Mouse (Mus musculus) naive thymus-derived CD4-positive, alpha-beta T cell, adult 2 months (primary cell): Measurements from ENCODE around the gene Slc38a3.

Experiments
- DNase-seq: peaks from one replicate; pipeline ENCODE4 v3.0.0-alpha.2; 2011; ENCODE audit warnings: low read depth

Slc38a3 gene

DNA sequence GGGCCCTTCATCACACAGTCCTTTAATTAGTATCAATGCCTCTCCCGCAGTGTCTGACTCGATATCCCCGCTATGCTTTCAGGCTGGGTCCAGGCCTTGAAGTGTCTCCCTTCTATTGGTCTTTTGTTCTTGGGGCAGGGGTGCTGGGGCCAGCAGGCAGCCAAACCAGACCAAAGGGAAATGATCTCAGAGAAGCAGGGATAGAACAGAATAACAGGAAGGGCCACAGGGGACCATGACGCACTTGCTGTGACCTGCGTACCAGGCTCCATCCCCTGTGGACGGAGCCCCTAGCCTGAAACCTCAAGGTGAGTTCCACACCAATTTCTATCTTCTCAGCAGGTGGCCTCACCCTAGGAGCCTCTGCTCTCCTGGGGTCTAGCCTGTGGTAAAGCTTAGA is 51.2 kb downstream of the Slc38a3 start:
- no peak for DNase-seq

DNA sequence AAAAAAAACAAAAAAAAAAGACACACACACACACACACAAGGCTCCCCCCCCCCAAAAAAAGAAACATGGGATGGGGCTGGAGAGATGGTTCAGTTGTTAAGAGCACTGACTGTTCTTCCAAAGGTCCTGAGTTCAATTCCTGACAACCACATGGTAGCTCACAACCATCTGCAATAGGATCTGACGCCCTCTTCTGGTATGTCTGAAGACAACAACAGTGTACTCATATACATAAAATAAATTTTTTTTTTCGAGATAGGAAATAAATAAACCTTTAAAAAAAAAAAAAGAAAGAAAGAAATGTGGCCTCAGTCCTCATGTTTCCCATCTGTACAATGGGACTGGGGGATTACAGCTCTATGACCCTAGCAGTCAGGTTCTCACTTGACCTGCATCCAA is 51.9 kb downstream of the Slc38a3 start:
- DNase-seq, result no peak

DNA sequence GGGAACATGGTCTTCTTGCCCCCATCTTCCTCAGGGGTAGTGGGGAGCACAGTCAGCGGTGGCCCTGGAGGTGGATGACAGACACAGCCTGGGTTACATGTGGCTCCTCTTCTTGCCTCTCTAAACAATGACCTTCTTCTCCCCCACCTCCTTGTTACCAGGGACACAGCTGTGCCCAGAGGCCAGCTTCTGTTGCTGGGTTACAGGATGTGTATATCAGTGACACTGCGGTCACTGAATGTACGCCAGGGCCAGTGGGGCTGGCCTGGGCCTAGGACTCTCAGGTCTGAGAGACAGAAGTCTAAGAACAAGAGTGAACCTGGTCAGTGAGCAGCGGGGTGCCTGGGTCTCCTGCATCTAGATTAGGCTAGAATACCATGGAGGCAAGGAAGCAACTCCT is 54.3 kb downstream of the Slc38a3 start:
- DNase-seq, result no peak

DNA sequence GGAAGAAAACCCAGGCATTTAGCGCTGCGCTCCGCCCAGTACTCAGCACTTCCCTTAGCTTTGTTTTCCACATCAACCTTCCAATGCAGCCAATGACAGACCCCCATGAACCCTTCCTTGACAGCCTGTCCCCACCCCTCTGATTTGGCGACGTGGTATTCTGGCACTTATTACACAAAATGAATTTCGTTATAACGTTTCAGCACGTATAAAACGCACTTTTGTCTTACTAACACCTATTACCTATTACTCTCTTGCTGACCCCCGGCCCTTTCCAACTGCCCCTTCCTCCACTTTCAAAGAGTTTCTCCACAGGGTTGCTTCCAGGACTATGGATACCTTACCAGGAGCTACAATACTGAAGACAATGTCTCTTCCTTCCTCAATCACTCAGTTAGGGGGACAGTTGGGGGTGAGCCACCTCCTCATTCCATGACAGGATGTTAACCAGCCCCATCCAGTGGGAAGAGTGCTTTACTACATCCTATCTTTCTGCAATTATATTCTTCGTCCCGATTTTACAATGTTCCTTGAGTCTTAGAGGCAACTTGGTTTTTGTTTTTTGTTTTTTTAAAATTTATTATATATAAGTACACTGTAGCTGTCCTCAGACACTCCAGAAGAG is 56.3 kb downstream of the Slc38a3 start:
- no peak for DNase-seq

DNA sequence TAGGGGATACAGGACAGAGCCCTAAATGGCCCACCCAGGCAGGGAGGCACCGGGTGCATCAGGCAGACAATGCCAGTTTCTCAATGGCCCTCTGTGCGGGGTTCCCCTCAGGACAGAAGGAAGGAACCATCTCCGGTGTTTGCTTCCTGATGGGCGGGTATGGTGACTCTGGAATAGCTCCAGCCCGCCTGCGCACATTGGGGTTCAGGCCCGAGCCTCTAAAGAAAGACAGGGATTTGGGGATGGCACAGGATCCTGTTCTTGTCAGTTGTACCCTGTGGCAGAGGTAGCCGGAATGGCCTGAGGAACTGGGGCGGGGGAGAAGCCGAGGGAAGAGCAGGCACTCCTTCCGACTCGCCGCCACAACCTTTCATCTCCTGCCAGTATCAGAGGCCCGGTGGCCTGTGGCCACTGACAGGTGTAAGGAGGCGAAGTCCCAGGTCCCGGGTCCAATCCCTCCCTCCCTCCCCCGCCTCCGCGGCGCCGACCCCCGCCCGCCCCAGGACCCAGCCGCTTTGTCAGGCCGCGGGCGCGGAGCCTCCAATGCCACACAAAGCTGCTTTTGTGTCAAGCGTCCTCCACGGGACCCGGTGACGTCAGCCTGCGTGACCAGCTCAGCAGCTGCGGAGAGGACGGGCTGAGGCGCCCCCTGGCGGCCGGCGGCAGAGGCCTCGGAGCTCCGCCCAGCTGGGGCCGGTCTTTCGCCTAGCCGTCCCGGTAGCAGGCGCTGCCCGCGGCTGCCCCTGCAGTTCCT is 57.0 kb downstream of the Slc38a3 start:
- DNase-seq, result peak; percentile 97

DNA sequence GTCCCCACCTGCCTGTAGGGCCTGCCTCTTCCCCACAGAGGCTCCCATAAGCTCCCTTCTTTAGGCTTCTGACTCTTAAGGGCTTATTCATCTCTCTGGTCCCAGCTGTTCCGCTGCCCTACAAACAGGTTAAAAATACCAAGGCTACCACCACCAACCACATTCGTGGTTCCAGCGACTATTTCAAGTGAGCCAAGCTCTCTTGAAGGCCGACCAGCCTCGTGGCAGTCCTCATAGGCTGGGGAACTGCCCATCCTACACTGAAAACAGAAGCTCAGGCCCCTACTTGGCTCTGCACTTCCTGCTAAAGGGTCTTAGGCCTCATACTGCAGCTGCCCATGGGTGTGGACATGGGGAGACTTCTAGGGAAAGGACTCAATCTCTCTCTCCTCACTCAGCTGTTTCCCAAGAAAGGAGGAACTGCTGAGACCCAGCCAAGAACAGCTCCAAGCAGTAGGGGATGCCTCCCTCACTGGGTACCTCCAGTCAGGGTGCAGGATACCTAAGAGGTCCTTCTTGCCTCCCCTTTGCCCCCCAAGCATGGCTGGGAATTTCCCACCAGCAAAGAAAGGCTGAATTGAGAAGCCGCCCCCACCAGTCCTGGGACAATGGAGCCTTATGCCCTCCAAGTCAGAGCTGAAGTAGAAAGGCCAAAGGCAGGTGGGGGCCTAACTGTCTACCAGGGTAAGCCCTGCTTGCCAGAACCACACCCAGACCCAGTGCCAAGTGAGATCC is 57.7 kb downstream of the Slc38a3 start:
- DNase-seq, result no peak

DNA sequence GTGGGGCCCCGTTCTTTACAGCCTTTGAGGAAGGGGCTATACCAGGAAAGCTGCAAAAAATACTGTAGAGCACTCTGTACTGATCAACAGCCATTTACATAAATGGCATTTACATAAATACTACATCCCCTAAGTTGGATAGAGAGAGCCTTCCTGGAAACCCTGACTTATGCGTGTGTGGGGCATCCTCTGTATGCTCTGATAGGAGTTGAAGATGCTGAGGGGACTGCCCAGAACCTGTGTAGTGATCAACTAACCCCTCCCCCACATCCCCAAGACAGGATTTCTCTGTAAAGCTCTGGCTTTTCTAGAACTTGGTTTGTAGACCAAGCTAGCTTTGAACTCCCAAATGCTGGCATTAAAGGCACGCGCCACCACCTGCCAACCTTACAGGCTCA is 59.9 kb downstream of the Slc38a3 start:
- DNase-seq, result no peak

DNA sequence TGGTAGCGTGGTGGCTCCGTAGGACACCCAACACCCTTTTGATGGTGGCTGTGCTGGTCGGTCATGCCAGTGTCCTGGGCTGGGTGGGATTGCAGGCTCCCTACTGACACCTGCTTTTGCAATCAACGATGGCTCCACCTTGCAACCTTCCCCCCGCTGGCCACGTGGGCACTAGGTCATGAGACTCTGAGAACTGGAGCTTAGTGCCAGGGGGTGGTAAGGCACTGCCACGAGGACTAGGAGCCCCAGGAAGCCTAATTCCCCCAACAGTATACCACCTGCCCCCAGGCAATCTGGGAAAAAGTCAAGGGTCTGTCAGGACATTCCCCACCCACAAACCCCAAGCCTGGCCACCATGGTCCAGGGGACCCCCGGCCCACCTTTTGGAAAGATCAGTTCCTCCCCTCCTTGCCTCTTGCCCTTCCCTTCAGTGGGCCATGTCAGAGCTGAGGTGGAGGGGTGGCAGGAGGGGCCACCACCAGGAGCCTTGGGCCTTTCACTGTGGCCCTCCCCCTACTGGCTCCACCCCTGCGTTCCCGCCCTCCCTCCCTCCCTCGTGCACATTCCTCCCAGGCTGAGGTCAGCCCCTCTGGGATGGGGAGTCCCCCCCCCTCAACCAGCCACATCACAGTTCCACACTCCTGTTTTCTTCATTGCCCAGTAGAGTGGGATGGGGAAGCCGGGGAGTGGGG is 60.4 kb downstream of the Slc38a3 start, which contains the start of gene Sema3b:
Sema3b (minus strand) TSS at position 489 of the 692 bp plus-strand sequence.
- DNase-seq, result no peak

DNA sequence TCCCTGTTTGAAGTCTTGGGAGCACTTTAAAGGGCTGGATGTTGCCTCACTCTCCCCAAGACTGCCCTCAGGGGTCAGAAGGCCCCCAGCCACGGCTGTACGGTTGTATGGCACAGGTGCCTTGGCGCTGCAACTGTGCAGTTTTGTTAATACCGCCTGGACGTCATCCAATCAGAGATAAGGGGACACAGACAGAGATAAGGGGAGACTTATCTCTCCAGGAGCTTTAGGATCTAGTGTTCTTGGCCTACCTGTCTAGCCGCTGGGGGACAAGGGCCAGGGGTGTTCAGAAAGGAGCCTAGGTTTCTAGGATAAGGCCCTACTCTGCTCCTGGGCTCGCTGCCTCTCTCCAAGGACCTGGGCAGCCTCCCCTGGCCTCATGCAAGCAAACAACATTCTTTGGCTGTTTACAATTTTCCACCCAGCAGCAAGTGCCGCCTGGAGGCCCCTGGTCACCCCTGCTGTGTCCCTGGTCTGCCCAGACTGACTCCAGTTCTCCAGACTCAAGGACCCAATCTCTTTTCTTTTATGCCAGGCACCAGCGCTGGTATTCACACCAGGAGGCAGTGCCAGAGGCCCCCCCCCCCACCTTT is 61.6 kb downstream of the Slc38a3 start:
- no peak for DNase-seq

DNA sequence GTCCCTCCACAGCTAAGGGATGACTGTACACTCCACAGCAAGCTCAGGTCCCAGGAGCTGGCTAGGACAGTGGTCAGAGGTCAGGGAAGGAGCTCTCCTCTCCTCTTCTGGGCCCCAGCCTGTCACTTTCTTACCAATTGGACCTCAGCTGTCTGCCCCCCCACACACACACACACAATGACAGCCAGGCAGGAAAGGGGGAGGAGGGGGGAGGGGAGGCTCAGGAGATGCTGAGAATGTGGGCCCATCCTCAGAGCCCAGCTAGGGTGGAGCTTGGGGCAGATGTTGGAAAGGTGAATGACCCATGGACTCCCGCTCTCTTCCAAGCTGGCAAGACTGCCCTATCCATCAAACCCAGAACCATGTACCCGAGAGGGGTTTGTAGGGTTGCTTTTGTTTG is 62.3 kb downstream of the Slc38a3 start:
- no peak for DNase-seq

DNA sequence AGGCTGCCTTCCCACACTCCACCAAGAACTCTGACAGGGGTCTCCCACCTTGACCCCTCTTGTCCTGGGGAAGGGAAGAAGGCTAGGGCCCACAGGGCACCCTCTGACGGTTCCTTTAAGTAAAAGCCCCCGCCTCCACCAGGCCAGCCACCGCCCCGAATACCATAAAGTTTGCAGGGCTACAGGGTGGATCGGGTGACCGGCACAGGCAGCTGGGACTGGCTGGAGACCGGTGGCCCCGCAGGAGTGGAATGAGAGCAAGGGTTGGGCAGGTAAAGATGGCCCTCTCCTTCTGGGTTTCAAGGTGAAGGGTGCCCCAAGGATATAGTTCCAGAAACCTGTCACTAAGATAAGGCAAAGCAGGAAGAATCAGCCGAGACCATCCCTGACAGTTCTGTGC is 62.7 kb downstream of the Slc38a3 start:
- DNase-seq, result no peak

DNA sequence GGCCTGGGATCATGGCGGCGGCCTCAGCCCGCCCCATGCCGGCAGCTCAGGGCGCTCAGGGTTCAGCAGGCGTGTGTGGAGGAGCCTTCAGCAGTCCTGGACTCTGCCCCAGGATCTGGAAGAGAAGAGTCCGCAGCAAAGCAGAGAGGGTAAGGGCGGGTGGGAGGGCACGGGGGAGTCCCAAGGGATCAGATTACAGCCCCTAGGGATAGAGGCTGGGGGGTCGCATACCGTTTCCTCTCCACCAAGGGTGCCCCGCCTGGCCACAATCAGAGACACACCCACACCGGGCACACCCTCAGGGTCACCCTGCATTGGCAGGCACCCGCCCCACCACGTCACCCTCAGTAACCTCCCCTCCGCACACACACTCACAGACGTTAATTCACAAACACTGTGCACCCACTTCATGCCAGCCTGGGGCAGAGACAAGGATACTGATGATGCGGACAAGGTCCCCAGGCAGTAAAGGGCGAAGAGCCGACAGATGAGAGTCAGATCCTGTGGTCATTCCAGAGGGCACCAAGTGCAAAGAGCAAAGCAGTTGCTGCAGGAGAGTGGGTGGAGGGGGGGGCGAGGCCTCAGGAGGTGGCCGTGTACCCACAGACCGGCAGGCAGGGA is 64.2 kb downstream of the Slc38a3 start:
- DNase-seq, result no peak

DNA sequence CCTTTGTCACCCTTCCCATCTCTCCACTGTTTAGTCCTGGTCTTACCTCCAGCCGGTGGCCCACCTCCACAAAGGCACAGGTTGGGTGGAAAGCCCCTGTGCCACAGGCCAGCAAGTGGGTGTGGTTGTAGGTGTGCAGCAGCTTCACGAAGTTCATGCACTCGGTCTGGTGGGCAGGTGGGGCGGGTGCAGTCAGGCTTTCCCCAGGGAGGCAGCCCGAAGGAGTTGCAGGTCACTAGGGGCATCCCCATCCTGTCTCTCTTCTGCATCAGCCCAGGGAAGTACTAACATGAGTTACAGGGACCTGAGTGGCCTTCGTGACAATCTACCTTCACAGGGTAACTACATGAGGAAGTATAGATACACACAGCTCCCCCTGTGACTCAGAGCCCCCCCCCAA is 66.1 kb downstream of the Slc38a3 start:
- DNase-seq, result no peak

DNA sequence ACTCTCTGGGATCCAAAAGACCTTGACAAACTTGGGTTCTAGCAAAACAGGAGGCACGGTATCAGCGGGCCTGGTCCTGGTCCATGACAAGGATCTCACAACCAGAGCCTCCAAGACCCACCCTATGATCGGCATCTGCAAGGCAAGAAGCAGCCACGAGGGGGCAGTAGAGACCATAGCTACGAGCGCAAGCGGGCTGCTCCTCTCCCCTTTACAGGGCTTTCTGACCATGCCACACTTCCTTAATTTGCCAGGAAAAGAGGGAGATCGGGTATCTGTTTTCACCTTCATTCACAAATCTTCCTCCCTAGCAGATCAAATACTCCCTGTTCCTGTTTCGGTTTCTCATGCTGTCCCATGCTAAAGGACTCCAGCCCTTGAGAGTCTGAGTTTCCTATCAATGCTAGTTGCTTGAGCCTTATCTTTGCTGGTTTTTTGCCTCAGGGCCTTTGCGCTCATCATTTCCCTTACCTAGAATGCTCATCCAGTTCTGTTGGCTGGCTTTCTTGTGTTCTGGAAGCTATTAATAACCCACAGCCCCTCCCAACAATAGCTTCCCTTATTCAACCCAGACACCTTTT is 67.2 kb downstream of the Slc38a3 start:
- DNase-seq, result peak; percentile 94

DNA sequence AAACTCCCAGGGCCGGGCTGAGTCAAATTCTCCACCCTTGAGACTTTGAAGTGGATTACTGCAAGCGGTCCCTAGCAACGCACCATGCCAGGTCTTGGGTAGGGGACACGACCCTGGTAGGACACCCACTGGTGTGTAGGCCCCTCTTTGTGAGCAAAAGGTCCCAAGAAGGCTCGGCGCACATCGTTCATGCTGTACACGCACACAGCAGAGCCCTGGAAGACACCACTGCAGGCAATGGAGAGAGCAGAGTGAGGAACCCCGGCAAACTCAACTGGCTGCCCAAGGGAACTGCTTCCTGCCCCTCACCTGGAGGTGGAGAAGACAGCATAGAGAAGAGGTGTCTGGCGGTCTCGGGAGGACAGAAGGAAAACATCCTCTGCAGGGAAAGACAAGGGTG is 68.1 kb downstream of the Slc38a3 start:
- DNase-seq, result no peak

DNA sequence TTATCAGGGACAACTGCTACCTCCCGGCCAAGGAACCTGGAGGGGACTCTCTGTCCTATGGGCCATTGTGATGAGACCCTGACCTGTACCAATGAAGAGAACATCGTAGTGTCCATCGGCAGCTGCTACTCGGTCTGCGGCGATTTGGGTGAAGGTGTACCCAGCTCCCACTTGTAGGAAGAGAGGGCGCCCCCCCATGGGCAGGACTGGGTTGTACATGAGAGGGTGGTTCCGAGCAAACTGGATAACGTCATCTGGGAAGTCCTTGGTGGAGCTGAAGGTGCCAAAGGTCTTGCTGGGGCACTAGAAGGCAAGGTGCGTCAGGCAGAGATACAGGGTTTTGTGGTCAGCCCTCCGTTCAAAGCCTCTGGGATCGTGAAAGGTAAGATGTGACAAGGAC is 68.6 kb downstream of the Slc38a3 start:
- DNase-seq, result peak; percentile 45
